ENCODE assay signal across 8 mouse cellular contexts in genomic region chr12:86798773-86799540, GRCm38 (mm10).
A peak's percentile ranks its signal among the peaks of the same experiment; 100 is the strongest.
DNase-seq lines count a peak whose midpoint lies in the region; ATAC-seq lines count a peak whose summit lies in the region.

No protein-coding gene starts in this region.

- H3K36me3 ChIP-seq in embryonic facial prominence, embryonic 15.5 days, result no peaks in the 10 kb centered on the region
- H3K36me3 ChIP-seq in heart, embryonic 11.5 days (ENCODE audit: control insufficient read depth, insufficient read depth, low read length), result no peaks in the 10 kb centered on the region
- H3K36me3 ChIP-seq in liver, embryonic 12.5 days, result no peaks in the 10 kb centered on the region
- H3K36me3 ChIP-seq in neural tube, embryonic 15.5 days, result no peaks in the 10 kb centered on the region

- no peak for ATAC-seq in embryonic facial prominence, embryonic 15.5 days (ENCODE audit: insufficient number of reproducible peaks, low FRiP score, low TSS enrichment, low read depth)
- no peak for ATAC-seq in heart, embryonic 11.5 days (replicated peaks; ENCODE audit: insufficient number of reproducible peaks, low FRiP score, low TSS enrichment)
- ATAC-seq in liver, embryonic 12.5 days, result no peak
- ATAC-seq in neural tube, embryonic 15.5 days (ENCODE audit: low FRiP score), result 0 out of 2 replicates have a peak, but pooled peaks have one; percentile 2

- H3K9ac ChIP-seq in embryonic facial prominence, embryonic 15.5 days, result no peak overlapping the region
- H3K9ac ChIP-seq in heart, embryonic 11.5 days (ENCODE audit: low read depth, low read length), result 0 out of 2 replicates have a peak overlapping the region, but pooled peaks have one; percentile 49
- no peak overlapping the region for H3K9ac ChIP-seq in liver, embryonic 12.5 days
- H3K9ac ChIP-seq in neural tube, embryonic 15.5 days (replicated peaks), result no peak overlapping the region; the same call in 1 of the 2 replicates

- H3K9me3 ChIP-seq in embryonic facial prominence, embryonic 15.5 days (replicated peaks), result no peaks in the 10 kb centered on the region
- H3K9me3 ChIP-seq in heart, embryonic 11.5 days (replicated peaks; ENCODE audit: control insufficient read depth, low read length), result no peaks in the 10 kb centered on the region
- no peaks in the 10 kb centered on the region for H3K9me3 ChIP-seq in liver, embryonic 12.5 days (replicated peaks)
- no peaks in the 10 kb centered on the region for H3K9me3 ChIP-seq in neural tube, embryonic 15.5 days (replicated peaks)

- peak overlapping the region; percentile 99 for H3K27ac ChIP-seq in embryonic facial prominence, embryonic 15.5 days (replicated peaks)
- H3K27ac ChIP-seq in heart, embryonic 11.5 days (ENCODE audit: low read depth, low read length), result 0 out of 2 replicates have a peak overlapping the region, but pooled peaks have one; percentile 35
- H3K27ac ChIP-seq in liver, embryonic 12.5 days, result peak overlapping the region; percentile 15
- H3K27ac ChIP-seq in neural tube, embryonic 15.5 days (replicated peaks), result peak overlapping the region; percentile 98

- no peak overlapping the region for H3K4me3 ChIP-seq in embryonic facial prominence, embryonic 15.5 days (replicated peaks)
- H3K4me3 ChIP-seq in heart, embryonic 11.5 days (ENCODE audit: low read depth, low read length), result no peak overlapping the region
- H3K4me3 ChIP-seq in liver, embryonic 12.5 days, result no peak overlapping the region
- no peak overlapping the region for H3K4me3 ChIP-seq in neural tube, embryonic 15.5 days (replicated peaks)

- peaks cover 63% of the 10 kb centered on the region for H3K4me1 ChIP-seq in embryonic facial prominence, embryonic 15.5 days
- peaks cover 48% of the 10 kb centered on the region for H3K4me1 ChIP-seq in heart, embryonic 11.5 days (ENCODE audit: control insufficient read depth, insufficient read depth, low read length)
- H3K4me1 ChIP-seq in liver, embryonic 12.5 days, result peaks cover 61% of the 10 kb centered on the region
- peaks cover 59% of the 10 kb centered on the region for H3K4me1 ChIP-seq in neural tube, embryonic 15.5 days

- WGBS in embryonic facial prominence, embryonic 15.5 days, result 12% methylated on average over 14 of the region's 14 CpGs
- 20% methylated on average over 14 of the region's 14 CpGs for WGBS in heart, embryonic 11.5 days (ENCODE audit: insufficient replicate concordance)
- WGBS in liver, embryonic 12.5 days (ENCODE audit: insufficient replicate concordance), result 33% methylated on average over 14 of the region's 14 CpGs
- 9% methylated on average over 14 of the region's 14 CpGs for WGBS in neural tube, embryonic 15.5 days

- peak overlapping the region; percentile 17; the same call in 1 of the 2 replicates for H3K4me2 ChIP-seq in embryonic facial prominence, embryonic 15.5 days (replicated peaks)
- peak overlapping the region; percentile 14; the same call in 1 of the 2 replicates for H3K4me2 ChIP-seq in heart, embryonic 11.5 days
- H3K4me2 ChIP-seq in liver, embryonic 12.5 days, result no peak overlapping the region
- H3K4me2 ChIP-seq in neural tube, embryonic 15.5 days, result peak overlapping the region; percentile 36

- DNase-seq in 3T3-L1 (ENCODE audit: low read depth, low spot score), result peak; percentile 89
- peak; percentile 85 for DNase-seq in adrenal gland, postnatal 25 days
- DNase-seq in kidney, postnatal 10 days, result peak; percentile 95
- DNase-seq in thymus, postnatal 0 days (ENCODE audit: low spot score), result peak; percentile 47

- H3K27me3 ChIP-seq in embryonic facial prominence, embryonic 15.5 days, result no peaks in the 10 kb centered on the region
- H3K27me3 ChIP-seq in heart, embryonic 11.5 days (ENCODE audit: control insufficient read depth, insufficient read depth, low read length), result no peaks in the 10 kb centered on the region
- peaks cover 10% of the 10 kb centered on the region for H3K27me3 ChIP-seq in liver, embryonic 12.5 days (replicated peaks)
- no peaks in the 10 kb centered on the region for H3K27me3 ChIP-seq in neural tube, embryonic 15.5 days (replicated peaks)

Comparison
In these comparisons a context has a peak if more than half of its experiments do, and no peak if none do; other contexts are left out.
1. H3K27ac ChIP-seq: peak in every context shown above with its lines; median percentile 99 in embryonic facial prominence, embryonic 15.5 days; 98 in neural tube, embryonic 15.5 days; 35 in heart, embryonic 11.5 days; 15 in liver, embryonic 12.5 days.